Mouse (Mus musculus): ENCODE data around the gene Spred2.
"Not testable (repeated sequence)": the region's sequence is repeated elsewhere in the genome, so short reads cannot be mapped to it uniquely, and the experiment has no call there.

Spred2 gene

GRCm38 (mm10) chr11:20020720-20021119 is 96.5 kb downstream of the Spred2 start:
- no peak for DNase-seq (ENCODE audit: low spot score in 2 of 2)

DNA sequence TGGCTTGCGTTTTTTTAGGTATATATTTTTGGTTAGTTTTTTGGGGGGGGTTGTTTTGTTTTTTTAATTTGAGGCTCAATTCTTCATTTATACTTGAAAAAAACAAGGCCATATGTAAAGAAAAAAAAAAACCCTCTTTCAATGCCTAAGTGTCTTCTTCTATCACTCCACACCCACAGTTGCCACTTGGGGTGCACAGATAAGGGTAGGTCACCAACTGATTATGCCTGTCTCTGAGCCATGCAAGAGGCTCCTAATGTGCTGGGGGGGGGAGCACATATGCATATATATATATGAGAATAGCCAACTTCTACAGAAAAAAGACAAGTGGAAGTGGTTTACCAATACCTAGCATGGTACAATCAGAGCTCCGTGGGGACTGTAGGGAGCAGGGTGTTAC is 98.3 kb downstream of the Spred2 start:
- DNase-seq (ENCODE audit: low spot score in 2 of 2): no peak

DNA sequence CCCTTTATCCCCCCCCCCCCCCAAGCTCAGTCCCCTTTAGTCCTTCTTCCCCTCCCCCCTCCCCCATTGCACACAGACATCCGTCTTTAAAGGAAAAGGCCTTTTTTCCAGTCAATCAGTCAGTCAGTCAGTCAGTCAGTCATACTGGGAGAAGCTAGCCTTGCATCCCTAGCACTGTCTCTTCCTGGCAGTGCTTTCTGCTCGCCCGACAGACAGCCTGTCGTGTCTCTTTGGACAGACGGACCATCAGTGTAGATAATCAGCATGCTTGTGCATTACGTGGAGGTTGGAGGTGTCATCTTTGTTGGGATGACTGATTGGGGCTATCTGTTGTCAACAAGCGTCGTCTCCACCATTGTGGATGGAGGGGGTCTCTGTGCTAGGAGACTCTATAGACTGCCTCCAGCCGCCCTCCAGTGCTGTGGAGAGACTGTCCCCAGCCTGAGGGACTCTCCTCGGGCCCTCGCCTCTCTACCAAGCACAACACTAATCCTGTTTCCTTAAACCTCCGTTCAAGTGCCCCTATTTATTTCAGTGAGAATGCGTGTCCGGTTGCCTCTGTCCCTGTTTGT is 98.8 kb downstream of the Spred2 start:
- DNase-seq (ENCODE audit: low spot score in 2 of 2): no peak

GRCm38 (mm10) chr11:20025899-20026298 is 101.7 kb downstream of the Spred2 start:
- DNase-seq (ENCODE audit: low spot score in 2 of 2): no peak

DNA sequence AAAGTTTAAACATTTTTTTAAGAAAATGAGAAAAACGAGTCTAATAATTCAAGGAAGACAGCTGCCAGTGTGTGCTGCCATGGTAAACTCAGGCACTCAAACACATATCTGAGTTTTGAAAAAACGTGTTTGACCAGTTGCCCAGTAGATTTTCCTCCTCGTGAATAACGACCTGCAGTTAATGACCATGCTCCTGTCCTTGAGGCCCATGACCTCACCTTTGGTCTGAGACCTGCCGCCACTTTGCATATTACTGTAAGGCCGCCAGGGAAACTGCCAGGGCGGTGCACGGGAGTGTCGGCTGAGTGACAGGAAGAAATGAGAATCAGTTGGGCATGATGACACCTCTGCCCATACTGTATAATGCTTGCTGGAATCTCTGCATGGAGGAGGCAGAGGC is 103.5 kb downstream of the Spred2 start:
- DNase-seq (ENCODE audit: low spot score in 2 of 2): no peak

GRCm38 (mm10) chr11:20028396-20028795 is 104.2 kb downstream of the Spred2 start:
- DNase-seq (ENCODE audit: low spot score in 2 of 2): no peak

DNA sequence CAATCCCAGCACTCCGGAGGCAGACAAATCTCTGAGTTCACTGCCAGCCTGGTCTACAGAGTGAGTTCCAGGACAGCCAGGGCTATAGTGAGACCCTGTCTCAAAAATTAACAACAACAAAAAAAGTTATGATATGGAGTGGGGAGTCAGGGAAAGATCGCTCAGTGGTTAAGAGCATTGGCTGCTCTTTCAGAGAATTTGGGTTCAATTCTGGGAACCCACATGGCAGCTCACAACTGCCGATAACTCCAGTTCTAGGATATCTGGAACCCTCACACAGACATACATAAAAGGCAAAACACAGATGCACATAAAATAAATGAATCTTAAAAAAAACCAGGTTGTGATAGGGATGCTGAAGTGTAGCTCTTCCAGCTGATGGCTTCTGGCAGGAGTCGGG is 104.8 kb downstream of the Spred2 start:
- DNase-seq (ENCODE audit: low spot score in 2 of 2): no peak

GRCm38 (mm10) chr11:20030973-20031372 is 106.8 kb downstream of the Spred2 start:
- DNase-seq (ENCODE audit: low spot score in 2 of 2): not testable (repeated sequence)

- DNase-seq (ENCODE audit: low spot score in 2 of 2): peak in 1 of 2 experiments; percentile 36
Observed at GRCm38 (mm10) chr11:20031536-20031935, 107.4 kb downstream of the Spred2 start.

- DNase-seq (ENCODE audit: low spot score in 2 of 2): no peak
Observed at GRCm38 (mm10) chr11:20033541-20034160, 109.5 kb downstream of the Spred2 start.

DNA sequence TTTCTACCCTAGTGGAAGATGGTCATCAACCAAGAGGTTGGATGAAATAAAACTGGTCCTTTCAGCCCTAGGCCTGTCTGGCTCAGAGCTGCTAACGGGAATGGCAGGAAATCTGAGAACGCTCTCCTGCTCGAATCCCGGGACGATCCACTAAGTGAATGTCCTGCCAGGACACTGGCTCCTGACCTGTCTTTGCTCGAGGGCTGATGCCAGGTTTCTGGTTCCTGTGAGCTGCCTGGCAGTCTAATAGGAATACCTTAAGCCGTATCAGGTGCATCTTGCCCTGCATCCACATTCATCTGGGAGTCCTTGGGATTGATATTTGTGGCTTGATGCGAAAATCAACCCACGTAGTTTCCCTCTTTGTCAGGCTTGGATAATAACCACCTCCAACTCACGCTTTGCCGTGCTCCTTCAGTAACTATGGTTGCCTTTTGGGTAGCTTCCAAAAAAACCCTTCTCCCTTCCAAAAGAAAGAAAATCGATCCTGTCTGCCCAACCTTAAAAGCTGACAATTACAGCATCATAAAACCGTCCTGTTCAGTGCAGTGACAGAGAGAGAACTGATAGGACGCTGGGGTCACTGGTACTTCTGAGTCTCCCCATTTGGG is 110.3 kb downstream of the Spred2 start:
- DNase-seq (ENCODE audit: low spot score in 2 of 2): no peak

DNA sequence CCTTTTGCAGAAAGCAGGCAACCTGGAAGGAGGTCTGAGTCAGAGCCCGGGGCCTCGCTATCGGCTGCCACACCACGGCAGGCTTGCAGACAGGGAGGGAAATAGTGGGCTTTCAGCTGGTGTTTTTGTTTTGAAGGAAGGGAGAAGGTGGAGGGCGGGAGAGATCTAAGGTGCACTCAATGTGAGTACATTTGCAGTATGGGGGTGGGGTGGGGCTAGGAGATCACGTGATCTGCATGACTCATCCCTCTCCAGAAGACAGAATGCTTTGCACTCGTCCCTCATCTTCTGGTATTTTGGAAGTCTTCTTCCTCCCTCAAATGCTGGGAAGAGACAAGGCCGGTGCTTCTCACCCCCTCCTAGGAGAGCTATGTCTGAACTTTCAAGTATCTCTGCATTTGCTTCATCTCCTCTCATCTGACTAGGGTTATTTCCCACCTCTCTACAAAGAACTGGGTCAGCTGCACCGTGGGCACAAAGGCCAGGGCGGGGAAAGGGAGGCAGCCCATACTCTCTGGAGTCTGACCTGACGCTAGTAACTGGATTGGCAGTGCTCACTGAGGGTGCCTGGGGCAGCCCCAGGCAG is 111.3 kb downstream of the Spred2 start:
- no peak for DNase-seq (ENCODE audit: low spot score in 2 of 2)

DNA sequence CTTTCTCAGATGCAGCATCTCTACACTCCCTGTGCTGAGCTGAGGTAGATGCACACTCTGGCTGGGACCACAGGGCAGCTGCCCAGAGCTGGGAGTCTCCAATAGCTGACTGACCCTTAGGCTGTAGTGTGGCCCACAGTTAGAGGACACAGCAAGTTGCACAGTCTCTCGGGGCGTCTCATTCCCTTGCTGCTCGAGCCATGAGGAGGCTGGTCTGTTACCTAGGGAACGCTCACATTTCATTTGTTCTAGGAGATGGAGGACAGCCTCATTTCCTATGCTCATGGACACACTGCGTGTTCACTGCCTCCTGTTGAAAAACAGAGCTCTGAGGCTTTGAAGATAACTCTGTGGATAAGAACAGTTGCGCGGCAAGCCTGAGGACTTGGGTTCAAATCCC is 111.8 kb downstream of the Spred2 start:
- DNase-seq (ENCODE audit: low spot score in 2 of 2): no peak

- no peak for DNase-seq (ENCODE audit: low spot score in 2 of 2)
Observed at GRCm38 (mm10) chr11:20037739-20038138, 113.6 kb downstream of the Spred2 start.

DNA sequence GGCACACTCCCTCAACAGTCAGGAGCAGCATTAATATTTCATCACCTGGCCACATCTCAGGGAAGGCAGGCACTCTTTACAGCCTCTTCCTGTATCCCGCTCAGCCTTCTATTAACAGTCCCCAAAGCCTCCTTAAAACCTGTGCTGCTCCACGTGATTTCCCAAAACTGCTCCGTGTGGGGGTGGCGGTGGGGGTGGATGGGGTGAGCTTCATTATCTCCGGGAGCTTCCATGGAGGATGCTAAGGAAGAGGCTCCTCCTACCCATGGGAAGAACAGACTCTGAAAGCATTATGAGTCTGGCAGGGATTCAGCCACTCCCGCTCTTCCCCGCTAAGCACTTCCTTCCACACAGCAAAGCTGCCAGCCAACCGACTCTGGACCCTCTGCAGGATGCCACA is 114.5 kb downstream of the Spred2 start:
- DNase-seq (ENCODE audit: low spot score in 2 of 2): peak in 1 of 2 experiments; percentile 19

DNA sequence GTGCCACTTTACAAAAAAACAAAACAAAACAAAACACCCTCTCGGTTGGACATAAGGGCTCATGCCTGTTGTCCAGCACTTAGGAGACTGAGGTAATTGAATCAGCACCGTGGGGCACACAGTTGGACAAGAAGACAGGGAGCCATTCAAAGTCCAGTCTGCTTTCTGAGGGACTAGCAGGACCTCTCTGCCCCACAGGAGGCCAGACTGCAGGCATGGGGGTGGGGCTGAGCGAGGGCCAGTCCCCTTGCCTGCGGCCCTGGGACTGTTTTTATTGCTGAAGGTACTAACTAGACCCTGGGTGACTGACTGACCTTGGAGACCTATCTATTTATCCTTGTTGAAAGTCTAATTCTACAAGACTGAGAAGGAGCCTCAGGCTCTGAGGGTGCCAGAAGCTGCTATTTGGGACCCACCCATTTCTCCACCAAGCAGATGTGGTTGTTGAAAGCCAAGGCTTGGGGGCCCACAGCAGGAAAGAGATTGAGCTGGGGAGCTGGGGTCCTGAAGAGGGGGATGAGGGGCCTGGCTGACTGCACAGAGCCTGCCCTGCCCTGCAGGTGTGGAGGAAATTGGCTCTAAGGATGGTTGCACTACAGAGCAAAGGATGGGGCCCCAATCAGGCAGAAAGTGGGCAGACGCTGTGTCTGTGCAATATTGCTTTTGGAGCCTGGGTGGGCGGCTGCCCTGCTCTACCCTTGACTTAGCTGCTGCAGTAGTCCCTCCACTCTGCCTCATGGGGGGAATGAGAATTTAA is 117.2 kb downstream of the Spred2 start:
- no peak for DNase-seq (ENCODE audit: low spot score in 2 of 2)

DNA sequence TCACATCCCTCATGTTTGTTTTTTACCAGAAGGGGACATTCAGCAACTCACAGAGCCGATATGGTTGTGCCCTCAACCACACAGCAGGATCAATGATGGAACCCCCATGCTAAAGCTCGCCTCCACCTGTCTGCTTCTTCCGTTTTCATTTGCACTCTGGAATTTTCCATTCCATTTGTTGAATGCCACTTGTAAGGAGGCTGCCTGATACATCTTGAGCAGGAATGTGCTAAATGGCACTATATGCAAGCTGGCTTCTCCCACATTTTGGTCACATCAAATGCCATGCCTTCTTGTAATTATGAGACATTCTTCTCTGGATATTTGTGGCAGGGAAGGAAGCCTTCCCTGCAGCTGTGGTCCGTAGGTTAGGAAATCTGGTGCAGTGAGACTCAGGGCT is 117.9 kb downstream of the Spred2 start:
- DNase-seq (ENCODE audit: low spot score in 2 of 2): no peak

DNA sequence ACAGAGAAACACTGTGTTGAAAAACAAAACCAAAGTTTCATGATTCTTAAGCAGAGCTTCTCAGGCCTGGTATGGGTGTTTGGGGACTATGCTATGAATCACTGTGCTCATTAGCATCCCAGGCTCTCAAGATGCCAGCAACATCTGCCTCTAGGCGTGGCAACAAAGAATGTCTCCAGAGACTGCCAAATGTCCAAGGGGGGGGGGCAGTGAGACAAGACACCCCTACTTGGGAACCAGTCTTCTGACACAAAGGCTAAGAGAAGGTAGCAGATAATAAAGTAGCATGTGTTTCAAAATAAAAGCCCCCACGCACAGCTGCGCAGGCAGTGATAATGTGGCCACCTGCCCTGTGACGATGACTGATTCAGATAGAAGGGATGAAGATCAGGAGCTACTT is 119.1 kb downstream of the Spred2 start:
- no peak for DNase-seq (ENCODE audit: low spot score in 2 of 2)

- no peak for DNase-seq (ENCODE audit: low spot score in 2 of 2)
Observed at GRCm38 (mm10) chr11:20045586-20045985, 121.4 kb downstream of the Spred2 start.

DNA sequence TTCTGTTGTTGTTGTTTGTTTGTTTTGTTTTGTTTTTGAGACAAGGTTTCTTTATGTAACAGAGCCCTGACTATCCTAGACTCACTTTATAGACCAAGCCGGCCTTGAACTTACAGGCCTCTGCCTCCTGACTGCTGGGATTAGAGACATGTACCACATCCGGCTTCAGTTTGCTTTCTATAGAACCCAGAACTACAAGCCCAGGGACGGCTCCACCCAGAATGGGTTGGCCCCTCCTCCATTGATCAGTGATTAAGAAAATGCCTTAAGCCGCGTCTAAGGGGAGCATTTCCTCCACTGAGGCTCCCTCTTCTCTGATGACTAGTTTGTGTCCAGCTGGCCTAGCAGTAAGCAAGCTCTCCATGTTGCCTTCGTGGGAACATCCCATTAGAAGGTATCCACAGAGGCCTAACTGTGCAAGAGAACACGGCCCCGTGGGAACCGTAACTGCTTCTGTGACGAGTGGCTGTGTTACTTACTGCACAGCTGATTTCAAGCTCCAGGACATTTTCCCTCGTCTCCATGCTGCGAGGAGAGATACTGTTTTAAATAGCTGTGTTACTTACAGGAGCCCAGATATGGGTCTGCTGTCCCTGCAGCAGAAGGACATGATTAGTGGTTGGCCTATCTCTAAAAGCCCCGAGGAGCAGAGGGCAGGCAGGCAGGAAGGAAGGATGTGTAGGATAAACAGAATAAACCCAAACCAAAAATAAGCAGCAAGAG is 128.8 kb downstream of the Spred2 start:
- no peak for DNase-seq (ENCODE audit: low spot score in 2 of 2)

DNA sequence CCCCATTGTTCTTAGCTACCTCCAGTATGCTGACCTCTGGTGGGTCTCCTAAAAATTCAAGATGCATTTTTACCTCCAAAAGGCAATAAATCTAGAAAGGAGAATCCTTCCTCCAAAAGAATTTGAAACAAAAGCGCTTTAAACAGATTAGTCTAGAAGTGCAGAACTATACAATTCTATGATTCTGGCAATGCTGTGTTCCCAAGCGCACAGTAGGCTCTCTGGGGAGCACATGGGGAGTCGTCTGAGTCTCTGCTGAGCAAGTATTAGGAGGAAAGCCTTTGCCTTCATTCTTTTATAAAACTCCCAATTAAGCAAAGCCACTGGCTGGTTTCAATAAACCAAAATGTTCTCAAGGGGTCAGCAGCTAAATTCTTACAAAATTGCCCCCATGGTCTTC is 129.8 kb downstream of the Spred2 start:
- no peak for DNase-seq (ENCODE audit: low spot score in 2 of 2)

DNA sequence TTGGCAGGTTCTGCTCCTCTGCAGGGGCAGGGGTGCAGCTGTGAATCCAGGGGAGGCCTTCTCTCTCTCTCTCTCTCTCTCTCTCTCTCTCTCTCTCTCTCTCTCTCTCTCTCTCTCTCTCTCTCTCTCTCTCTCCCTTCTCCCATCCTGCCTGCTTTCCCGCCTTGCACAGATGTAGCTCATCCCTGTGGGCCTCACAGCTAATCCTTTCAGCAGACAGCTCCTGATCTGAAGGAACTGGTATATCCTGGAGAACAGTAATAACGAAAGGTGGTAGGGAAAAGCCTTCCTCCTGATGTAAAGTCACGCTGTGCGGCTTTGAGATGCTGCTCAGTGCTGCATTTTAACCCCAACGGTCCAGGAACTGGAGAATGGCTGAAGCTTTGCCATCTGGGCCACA is 130.4 kb downstream of the Spred2 start:
- no peak for DNase-seq (ENCODE audit: low spot score in 2 of 2)

All from cerebellum, postnatal 4 days (tissue).